Mouse (Mus musculus): ENCODE data around the gene Smok2a. TPM values are rescaled to one million over a fixed set of nuclear protein-coding genes. Genes with fewer than 3 reads are reported as not detected.
"Not testable (repeated sequence)": the region's sequence is repeated elsewhere in the genome, so short reads cannot be mapped to it uniquely, and the experiment has no call there.

Gene Smok2a
- polyA plus RNA-seq, 1 experiment, result not detected

GRCm38 (mm10) chr17:13201551-13201950, 19.4 kb upstream of the Smok2a start:
- not testable (repeated sequence) for H3K4me3 ChIP-seq (ENCODE audit: insufficient read depth, low read length); H3K4me1 ChIP-seq (ENCODE audit: control insufficient read depth, insufficient read depth, low read length); H3K27ac ChIP-seq (ENCODE audit: insufficient read depth, low read length)

GRCm38 (mm10) chr17:13202453-13203107, 18.4 kb upstream of the Smok2a start:
- not testable (repeated sequence) for H3K4me1 ChIP-seq (ENCODE audit: control insufficient read depth, insufficient read depth, low read length); H3K27ac ChIP-seq (ENCODE audit: insufficient read depth, low read length); H3K4me3 ChIP-seq (ENCODE audit: insufficient read depth, low read length)

DNA sequence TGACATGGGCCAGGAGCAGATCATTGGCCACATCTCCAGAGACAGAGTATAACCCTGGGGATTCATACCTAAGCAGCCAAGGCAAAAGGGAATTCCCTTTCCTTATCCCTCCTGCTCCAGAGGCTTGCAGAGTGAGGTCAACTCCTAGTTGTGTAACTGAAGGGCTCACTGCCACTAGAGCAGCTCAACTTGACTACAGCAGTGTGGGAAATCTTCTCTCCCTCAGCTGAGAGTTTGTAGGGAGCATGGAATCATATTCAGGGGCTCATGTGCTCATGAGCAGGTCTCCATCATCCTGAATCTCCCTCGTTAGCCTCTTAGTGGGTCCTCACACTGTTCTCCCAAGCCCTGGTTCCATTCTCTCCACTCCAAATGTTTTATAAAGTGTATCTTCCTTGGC, 15.7 kb upstream of the Smok2a start:
- not testable (repeated sequence) for H3K27ac ChIP-seq (ENCODE audit: insufficient read depth, low read length); H3K4me3 ChIP-seq (ENCODE audit: insufficient read depth, low read length); H3K4me1 ChIP-seq (ENCODE audit: control insufficient read depth, insufficient read depth, low read length)

DNA sequence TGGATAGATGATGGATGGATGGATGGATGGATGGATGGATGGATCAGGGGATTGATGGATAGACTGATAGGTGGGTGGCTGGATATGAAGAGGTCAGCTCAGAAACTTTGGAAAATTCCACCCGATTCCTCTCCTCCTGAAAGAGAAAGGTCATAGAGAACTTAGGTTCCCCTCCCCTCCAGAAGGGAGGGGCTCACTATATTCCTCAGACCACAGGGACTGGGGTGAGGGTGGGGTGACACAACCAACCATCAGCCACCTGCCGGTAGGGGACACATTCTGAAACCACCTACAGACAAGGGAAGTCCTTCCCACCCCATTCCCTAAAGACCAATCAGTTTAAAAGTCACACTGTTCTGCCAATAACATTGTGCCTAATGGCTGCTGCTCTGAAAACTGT, 14.5 kb upstream of the Smok2a start:
- TF ChIP-seq POLR2A (IDR thresholded peaks at IDR 0.05; ENCODE audit: extremely low read depth, insufficient read depth, low read length) (no peak), CTCF (IDR thresholded peaks at IDR 0.05; ENCODE audit: extremely low read depth, insufficient read depth, low read length) (no peak)
- H3K4me3 ChIP-seq (ENCODE audit: insufficient read depth, low read length), result no peak overlapping the region
- H3K4me1 ChIP-seq (ENCODE audit: control insufficient read depth, insufficient read depth, low read length), result no peaks in the 10 kb centered on the region
- no peak overlapping the region for H3K27ac ChIP-seq (ENCODE audit: insufficient read depth, low read length)

- H3K27ac ChIP-seq (ENCODE audit: insufficient read depth, low read length); H3K4me3 ChIP-seq (ENCODE audit: insufficient read depth, low read length); H3K4me1 ChIP-seq (ENCODE audit: control insufficient read depth, insufficient read depth, low read length): not testable (repeated sequence)
Observed at GRCm38 (mm10) chr17:13208460-13208859, 12.5 kb upstream of the Smok2a start.

DNA sequence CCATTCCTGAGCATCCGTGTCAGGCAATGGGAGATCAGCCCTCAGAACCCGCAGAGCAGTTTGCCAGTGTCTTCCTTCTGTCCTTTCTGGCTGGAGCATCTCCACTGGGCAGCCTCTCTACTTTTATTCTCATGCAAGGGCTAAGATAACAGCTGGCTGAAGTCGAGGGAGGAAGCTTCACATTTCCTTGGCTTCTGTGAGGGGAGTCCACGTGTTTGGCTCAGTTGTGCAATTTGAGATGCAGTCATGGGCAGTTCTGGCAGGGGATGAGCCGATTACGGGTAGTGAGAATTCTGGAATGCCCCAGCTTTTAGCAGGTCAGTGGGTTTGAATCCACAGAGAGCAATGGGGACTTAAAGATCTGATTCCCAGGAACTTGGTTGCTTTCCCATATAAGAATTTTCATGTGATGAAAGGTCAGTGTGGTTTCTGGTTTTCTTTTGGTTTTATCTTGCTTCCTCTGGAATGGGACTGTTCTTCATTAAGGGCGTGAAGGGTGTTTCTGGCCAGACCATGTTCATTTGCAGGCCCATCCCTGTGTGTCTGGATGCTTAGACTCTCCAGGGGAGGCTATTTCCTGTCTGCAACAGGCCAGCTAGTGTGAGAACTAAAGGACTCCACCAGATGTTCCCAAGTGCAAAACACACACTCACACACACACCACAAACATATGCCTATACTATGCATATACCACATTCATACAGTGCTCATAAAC, 8.7 kb upstream of the Smok2a start:
- Histone ChIP-seq H3K4me3 (ENCODE audit: insufficient read depth, low read length) (no peak overlapping the region), H3K27ac (ENCODE audit: insufficient read depth, low read length) (no peak overlapping the region), H3K4me1 (ENCODE audit: control insufficient read depth, insufficient read depth, low read length) (no peaks in the 10 kb centered on the region)
- no peak for TF ChIP-seq CTCF (IDR thresholded peaks at IDR 0.05; ENCODE audit: extremely low read depth, insufficient read depth, low read length)
- no peak for TF ChIP-seq POLR2A (IDR thresholded peaks at IDR 0.05; ENCODE audit: extremely low read depth, insufficient read depth, low read length)

DNA sequence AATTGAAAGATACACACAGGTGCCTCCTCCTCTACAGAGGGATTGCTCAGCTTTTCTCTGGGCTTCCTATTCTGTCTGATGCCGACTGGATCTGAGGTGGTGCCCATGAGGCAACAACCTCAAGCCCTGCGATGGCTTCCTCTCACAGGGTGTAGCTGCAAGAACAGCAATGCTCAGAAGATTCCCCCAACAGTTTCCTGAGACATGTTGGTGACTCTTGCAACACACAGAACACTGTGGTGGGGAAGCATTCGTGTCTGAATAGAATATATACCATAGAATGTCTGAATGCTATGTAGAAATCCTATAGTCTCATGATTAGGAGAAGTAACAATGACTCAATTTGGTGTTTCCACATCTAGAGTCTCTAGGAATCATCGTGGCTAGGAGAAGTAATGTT, 6.8 kb upstream of the Smok2a start:
- no peak for TF ChIP-seq CTCF (IDR thresholded peaks at IDR 0.05; ENCODE audit: extremely low read depth, insufficient read depth, low read length)
- no peak for TF ChIP-seq POLR2A (IDR thresholded peaks at IDR 0.05; ENCODE audit: extremely low read depth, insufficient read depth, low read length)
- no peak overlapping the region for H3K27ac ChIP-seq (ENCODE audit: insufficient read depth, low read length)
- no peak overlapping the region for H3K4me3 ChIP-seq (ENCODE audit: insufficient read depth, low read length)
- H3K4me1 ChIP-seq (ENCODE audit: control insufficient read depth, insufficient read depth, low read length), result no peaks in the 10 kb centered on the region

GRCm38 (mm10) chr17:13215595-13215994, 5.4 kb upstream of the Smok2a start:
- H3K4me1 ChIP-seq (ENCODE audit: control insufficient read depth, insufficient read depth, low read length), result no peaks in the 10 kb centered on the region
- no peak overlapping the region for H3K27ac ChIP-seq (ENCODE audit: insufficient read depth, low read length)
- H3K4me3 ChIP-seq (ENCODE audit: insufficient read depth, low read length), result no peak overlapping the region
- TF ChIP-seq CTCF (IDR thresholded peaks at IDR 0.05; ENCODE audit: extremely low read depth, insufficient read depth, low read length), result no peak
- no peak for TF ChIP-seq POLR2A (IDR thresholded peaks at IDR 0.05; ENCODE audit: extremely low read depth, insufficient read depth, low read length)

DNA sequence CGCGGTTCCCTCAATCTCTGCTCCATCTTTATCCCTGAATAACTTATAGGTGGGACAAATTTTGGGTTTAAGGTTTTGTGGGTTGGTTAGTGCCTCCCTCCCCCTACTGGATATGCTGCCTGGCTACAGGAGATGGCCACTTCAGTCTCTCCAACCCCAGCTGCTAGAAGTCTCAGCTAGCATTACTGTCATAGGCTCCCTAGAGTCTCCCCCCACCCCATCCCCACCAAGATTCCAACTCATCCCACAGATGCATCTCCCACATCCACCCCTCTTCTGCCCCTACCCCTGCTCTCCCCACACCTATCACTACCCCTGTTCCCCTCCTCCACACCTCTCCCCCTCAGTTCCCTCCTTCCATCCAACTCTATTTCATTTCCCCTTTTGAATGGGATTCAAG, 933 bp downstream of the Smok2a start:
- H3K27ac ChIP-seq (ENCODE audit: insufficient read depth, low read length); H3K4me1 ChIP-seq (ENCODE audit: control insufficient read depth, insufficient read depth, low read length); H3K4me3 ChIP-seq (ENCODE audit: insufficient read depth, low read length): not testable (repeated sequence)

- H3K27ac ChIP-seq (ENCODE audit: insufficient read depth, low read length); H3K4me1 ChIP-seq (ENCODE audit: control insufficient read depth, insufficient read depth, low read length); H3K4me3 ChIP-seq (ENCODE audit: insufficient read depth, low read length): not testable (repeated sequence)
Observed at GRCm38 (mm10) chr17:13229957-13230356, 9.0 kb downstream of the Smok2a start, which contains the start of gene Smok2b. Smok2b (plus strand) TSS chr17:13230257.

DNA sequence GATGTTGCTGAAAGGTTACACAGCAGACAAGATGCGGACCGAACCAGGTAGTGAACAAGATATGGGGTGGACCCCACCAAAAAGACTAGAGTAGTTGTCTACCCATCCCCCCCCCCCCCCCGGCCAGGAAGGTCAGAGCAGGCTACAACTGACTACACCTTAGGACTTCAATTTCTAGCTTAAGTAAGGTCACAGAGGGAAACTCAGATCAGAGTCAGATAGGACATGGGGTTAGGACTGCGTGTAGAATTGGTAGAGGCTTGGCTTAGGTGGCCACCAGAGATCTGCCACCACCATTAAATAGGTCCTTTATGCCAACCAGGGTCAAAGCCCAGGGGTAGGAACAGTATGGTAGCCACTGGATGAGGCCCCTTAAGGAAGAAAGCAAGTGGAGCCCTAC, 18.5 kb downstream of the Smok2a start:
- not testable (repeated sequence) for H3K4me1 ChIP-seq (ENCODE audit: control insufficient read depth, insufficient read depth, low read length); H3K27ac ChIP-seq (ENCODE audit: insufficient read depth, low read length); H3K4me3 ChIP-seq (ENCODE audit: insufficient read depth, low read length)

GRCm38 (mm10) chr17:13240807-13241727, 20.1 kb downstream of the Smok2a start:
- H3K27ac ChIP-seq (ENCODE audit: insufficient read depth, low read length); H3K4me3 ChIP-seq (ENCODE audit: insufficient read depth, low read length); H3K4me1 ChIP-seq (ENCODE audit: control insufficient read depth, insufficient read depth, low read length): not testable (repeated sequence)

GRCm38 (mm10) chr17:13254786-13255185, 33.8 kb downstream of the Smok2a start:
- H3K4me1 ChIP-seq (ENCODE audit: control insufficient read depth, insufficient read depth, low read length); H3K4me3 ChIP-seq (ENCODE audit: insufficient read depth, low read length); H3K27ac ChIP-seq (ENCODE audit: insufficient read depth, low read length): not testable (repeated sequence)

All from cortical plate, adult 2 months (tissue).